Mouse (Mus musculus) stomach, postnatal 0 days (tissue): ENCODE data around the gene D430042O09Rik. TPM values are rescaled to one million over a fixed set of nuclear protein-coding genes. Genes with fewer than 3 reads are reported as not detected.

ENCODE experiments used
- ATAC-seq: fragments of 200-750 bp; cut with Nextera tagmentation; 2 replicates; pipeline ENCODE4 v1.8.0; 2017; ENCODE audit not compliant: low FRiP score, low TSS enrichment
- DNase-seq: peaks from one replicate; pipeline ENCODE4 v3.0.0-alpha.2; 2016; ENCODE audit warnings: low spot score
- H3K27ac ChIP-seq: fragments of 300-500 bp; sonication (generic); replicated peaks from 2 replicates; pipeline ENCODE4 v1.5.1; 2014; ENCODE audit warnings: mild to moderate bottlenecking, control low read depth
- H3K27me3 ChIP-seq: fragments of 300-500 bp; sonication (generic); 2 replicates; pipeline ENCODE4 v1.6.1; 2014; ENCODE audit warnings: low read length; ENCODE audit not compliant: control insufficient read depth, insufficient read depth
- H3K36me3 ChIP-seq: fragments of 300-500 bp; sonication (generic); 2 replicates; pipeline ENCODE4 v1.6.1; 2014; ENCODE audit warnings: low read length, mixed read lengths; ENCODE audit not compliant: control insufficient read depth, insufficient read depth
- H3K4me1 ChIP-seq: fragments of 300-500 bp; sonication (generic); replicated peaks from 2 replicates; pipeline ENCODE4 v1.6.1; 2014; ENCODE audit warnings: antibody characterized with exemption; ENCODE audit not compliant: control insufficient read depth, insufficient read depth
- H3K4me2 ChIP-seq: fragments of 300-500 bp; sonication (generic); replicated peaks from 2 replicates; pipeline ENCODE4 v1.6.1; 2014; ENCODE audit warnings: low read depth, mild to moderate bottlenecking, control low read depth, moderate library complexity
- H3K4me3 ChIP-seq: fragments of 300-500 bp; sonication (generic); 2 replicates; pipeline ENCODE4 v1.5.1; 2014; ENCODE audit warnings: low read depth, low read length, control low read depth
- H3K9ac ChIP-seq: fragments of 300-500 bp; sonication (generic); 2 replicates; pipeline ENCODE4 v1.6.1; 2014; ENCODE audit warnings: mild to moderate bottlenecking, low read length, control low read depth, mixed read lengths
- H3K9me3 ChIP-seq: fragments of 300-500 bp; sonication (generic); 2 replicates; pipeline ENCODE4 v1.6.1; 2016; ENCODE audit warnings: low read length; ENCODE audit not compliant: control insufficient read depth
- CTCF ChIP-seq: IDR thresholded peaks from 2 replicates; pipeline ENCODE4 v1.5.1; 2016; ENCODE audit warnings: antibody characterized with exemption, low read depth, mild to moderate bottlenecking, moderate library complexity
- EP300 ChIP-seq: optimal IDR thresholded peaks from 2 replicates; pipeline ENCODE3; 2016; ENCODE audit warnings: antibody characterized with exemption
- WGBS: fragments of 180-500 bp; shearing (Covaris S2); extraction: QIAGEN DNeasy Blood & Tissue Kit; methylation state at CpG from one replicate; pipeline ENCODE4 v1.1.7; 2014; 5-methylcytosine and 5-hydroxymethylcytosine counted together
- polyA plus RNA-seq: library from polyadenylated mRNA; unstranded; fragments of >200 nt; fragmentation: Nextera tagmentation; extraction: Ambion mirVana; gene quantifications from 2 replicates; pipeline ENCODE4 v1.2.1, GENCODE M21; 2015

The D430042O09Rik gene
- polyA plus RNA-seq, 1 experiment from 2014 or later, result 2.1 TPM

DNA sequence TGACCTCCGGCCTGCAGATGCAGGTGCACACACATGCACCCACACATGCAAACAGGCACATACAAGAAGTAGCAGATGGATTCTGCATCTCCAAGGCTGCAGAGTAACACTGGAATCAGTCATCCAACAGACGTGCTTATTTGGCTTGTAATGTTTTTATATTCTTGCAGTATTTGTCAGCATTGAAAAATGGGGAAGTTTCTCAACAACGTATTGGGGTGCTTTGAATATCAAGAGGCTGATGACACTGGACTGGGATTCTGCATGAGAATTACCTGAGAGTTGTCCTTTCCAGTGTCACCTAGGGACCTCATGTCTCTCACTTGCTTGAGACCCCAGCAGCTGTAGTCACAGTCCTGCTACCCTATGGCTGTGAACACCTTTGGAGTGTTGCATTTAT lies 7.1 kb downstream of the D430042O09Rik start:
- no peaks in the 10 kb centered on the region for H3K36me3 ChIP-seq
- peaks cover 2% of the 10 kb centered on the region; the same call in 1 of the 2 replicates for H3K4me1 ChIP-seq
- TF ChIP-seq EP300, result no peak
- TF ChIP-seq CTCF, result no peak
- no peak overlapping the region for H3K9ac ChIP-seq
- ATAC-seq (no peak), DNase-seq (no peak)
- no peak overlapping the region for H3K4me2 ChIP-seq
- no peaks in the 10 kb centered on the region for H3K27me3 ChIP-seq
- no peaks in the 10 kb centered on the region for H3K9me3 ChIP-seq
- WGBS, result 78% methylated on average over 3 of the region's 3 CpGs
- no peak overlapping the region for H3K4me3 ChIP-seq
- H3K27ac ChIP-seq, result no peak overlapping the region

DNA sequence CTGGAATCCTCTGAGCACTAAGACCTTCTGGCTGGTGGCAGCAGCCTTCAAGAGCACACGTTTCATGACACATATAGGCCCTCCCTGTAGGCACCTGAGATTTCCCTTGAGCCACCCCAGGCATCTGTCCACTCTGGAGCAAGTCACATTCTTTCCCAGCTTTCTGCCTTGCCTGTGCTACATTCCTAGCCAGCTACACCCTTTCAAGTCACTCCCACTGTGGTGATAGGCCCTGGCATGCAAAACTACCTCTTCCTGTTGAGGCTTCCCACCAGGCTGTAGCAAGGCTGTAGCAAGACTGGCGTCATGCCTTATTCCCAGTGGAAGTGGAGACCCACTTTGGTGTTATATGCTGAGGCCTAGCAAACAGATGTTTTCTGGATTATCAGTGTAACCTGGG lies 9.0 kb downstream of the D430042O09Rik start:
- peak; percentile 62 for DNase-seq
- H3K27me3 ChIP-seq, result no peaks in the 10 kb centered on the region
- H3K9me3 ChIP-seq, result no peaks in the 10 kb centered on the region
- peak; percentile 84 for ATAC-seq
- WGBS, result 34% methylated on average over 2 of the region's 2 CpGs
- no peak overlapping the region for H3K4me2 ChIP-seq
- no peak overlapping the region for H3K4me3 ChIP-seq
- H3K27ac ChIP-seq, result peak overlapping the region; percentile 67; the same call in 1 of the 2 replicates
- H3K4me1 ChIP-seq, result peaks cover 2% of the 10 kb centered on the region; the same call in 1 of the 2 replicates
- no peaks in the 10 kb centered on the region for H3K36me3 ChIP-seq
- TF ChIP-seq CTCF, result no peak
- no peak for TF ChIP-seq EP300
- H3K9ac ChIP-seq, result no peak overlapping the region

DNA sequence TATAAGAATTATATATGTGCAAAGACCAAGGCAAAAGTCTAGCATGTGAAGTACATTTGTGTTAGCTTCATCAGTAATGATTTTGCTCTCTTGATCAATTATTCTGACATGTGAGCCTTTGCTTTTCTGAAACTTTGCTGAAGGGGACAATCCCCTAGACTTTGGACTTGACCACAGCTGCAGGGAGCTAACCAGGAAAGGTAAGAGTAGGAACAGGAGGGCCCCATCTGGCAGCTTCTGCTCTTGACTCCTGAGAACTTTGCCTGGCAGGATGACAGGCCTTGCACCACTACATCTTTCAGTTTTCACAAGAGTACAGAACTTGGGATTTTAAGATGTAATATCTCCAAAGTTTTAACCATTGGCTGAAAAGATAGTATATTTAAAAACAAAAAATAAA lies 9.9 kb downstream of the D430042O09Rik start:
- Histone ChIP-seq H3K36me3 (no peaks in the 10 kb centered on the region), H3K4me1 (peaks cover 2% of the 10 kb centered on the region; the same call in 1 of the 2 replicates), H3K9ac (no peak overlapping the region), H3K4me2 (no peak overlapping the region), H3K27me3 (no peaks in the 10 kb centered on the region), H3K27ac (no peak overlapping the region), H3K9me3 (no peaks in the 10 kb centered on the region), H3K4me3 (no peak overlapping the region)
- no peak for ATAC-seq
- no peak for TF ChIP-seq CTCF
- TF ChIP-seq EP300, result no peak
- DNase-seq, result no peak

DNA sequence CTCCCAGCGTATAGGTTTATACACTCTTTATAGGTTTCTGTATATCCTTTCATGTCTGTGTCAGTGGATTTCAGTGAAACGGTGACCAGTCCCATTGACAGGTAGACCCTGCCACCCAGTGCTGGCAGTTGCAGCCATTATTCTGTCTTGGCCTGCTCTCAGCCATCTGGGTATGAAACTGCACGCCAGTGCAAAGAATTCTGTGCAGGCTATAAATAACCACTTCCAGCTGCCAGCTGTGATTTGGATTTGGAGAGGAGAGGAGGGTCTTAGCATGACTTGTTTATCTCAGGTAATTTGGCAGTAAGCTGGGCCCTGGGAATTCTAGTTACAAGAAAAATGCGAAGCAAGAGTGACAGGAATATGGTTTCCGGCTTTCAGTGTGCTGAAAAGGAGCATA lies 12.7 kb downstream of the D430042O09Rik start:
- H3K9ac ChIP-seq, result no peak overlapping the region
- TF ChIP-seq CTCF (no peak), EP300 (no peak)
- ATAC-seq, result no peak
- H3K4me1 ChIP-seq, result peaks cover 2% of the 10 kb centered on the region; the same call in 1 of the 2 replicates
- no peaks in the 10 kb centered on the region for H3K36me3 ChIP-seq
- no peak for DNase-seq
- H3K4me2 ChIP-seq, result no peak overlapping the region
- H3K27ac ChIP-seq, result no peak overlapping the region
- H3K4me3 ChIP-seq, result no peak overlapping the region
- WGBS, result 46% methylated on average over 5 of the region's 5 CpGs
- no peaks in the 10 kb centered on the region for H3K27me3 ChIP-seq
- no peaks in the 10 kb centered on the region for H3K9me3 ChIP-seq

DNA sequence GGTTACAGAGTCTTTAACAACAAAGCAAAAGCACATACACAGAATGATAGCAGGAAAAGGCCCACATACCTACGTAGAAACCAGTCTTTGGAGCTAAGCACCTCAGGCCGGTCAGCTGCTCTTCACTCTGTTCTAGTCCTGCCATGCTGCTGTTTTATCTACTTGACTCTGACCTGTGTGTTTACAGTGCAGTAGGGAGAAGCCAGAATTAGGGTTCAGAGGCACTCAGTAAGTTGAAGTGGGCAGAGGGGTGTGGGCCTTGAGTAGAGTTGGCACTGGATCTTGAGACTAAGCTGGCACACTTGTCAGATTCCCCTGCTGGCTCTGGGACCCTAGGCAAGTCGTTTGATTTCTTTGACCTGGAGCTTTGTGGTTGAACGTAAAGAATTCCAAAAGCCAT lies 13.3 kb downstream of the D430042O09Rik start:
- 79% methylated on average over 4 of the region's 4 CpGs for WGBS
- H3K4me2 ChIP-seq, result no peak overlapping the region
- DNase-seq (no peak), ATAC-seq (no peak)
- H3K4me3 ChIP-seq, result no peak overlapping the region
- no peaks in the 10 kb centered on the region for H3K27me3 ChIP-seq
- H3K9ac ChIP-seq, result no peak overlapping the region
- TF ChIP-seq EP300 (no peak), CTCF (no peak)
- H3K36me3 ChIP-seq, result no peaks in the 10 kb centered on the region
- peaks cover 2% of the 10 kb centered on the region; the same call in 1 of the 2 replicates for H3K4me1 ChIP-seq
- H3K27ac ChIP-seq, result no peak overlapping the region
- no peaks in the 10 kb centered on the region for H3K9me3 ChIP-seq

DNA sequence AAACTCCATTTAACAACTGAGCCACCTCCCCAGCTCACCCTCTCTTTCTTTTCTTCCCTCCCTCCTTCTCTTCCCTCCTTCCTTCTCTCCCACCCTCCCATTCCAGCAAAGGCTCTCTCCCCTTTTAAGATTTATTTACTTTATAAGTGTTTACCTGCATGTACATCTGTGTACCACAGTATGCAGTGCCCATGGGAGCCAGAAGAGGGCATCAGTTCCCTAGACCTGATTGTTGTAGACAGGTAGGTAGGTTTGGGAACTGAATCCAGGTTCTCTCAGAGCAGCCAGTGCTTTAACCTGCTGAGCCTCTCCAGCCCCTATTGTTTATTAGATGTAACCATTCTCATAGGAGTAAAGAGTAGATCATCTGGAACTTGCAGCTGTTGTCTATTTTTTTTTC lies 14.4 kb downstream of the D430042O09Rik start:
- ATAC-seq (no peak), DNase-seq (no peak)
- TF ChIP-seq EP300 (no peak), CTCF (peak; percentile 49)

More for the DNA sequence above, 14.4 kb downstream of the D430042O09Rik start:
- no peak overlapping the region for H3K9ac ChIP-seq
- H3K27ac ChIP-seq, result no peak overlapping the region
- H3K36me3 ChIP-seq, result no peaks in the 10 kb centered on the region
- H3K9me3 ChIP-seq, result no peaks in the 10 kb centered on the region
- H3K27me3 ChIP-seq, result no peaks in the 10 kb centered on the region
- 0 out of 2 replicates have a peak, but pooled peaks cover 1% of the 10 kb centered on the region for H3K4me1 ChIP-seq
- H3K4me3 ChIP-seq, result no peak overlapping the region
- H3K4me2 ChIP-seq, result no peak overlapping the region
